Mouse (Mus musculus) ES-E14 (cell line): ENCODE data around the gene Naa60. TPM values are rescaled to one million over a fixed set of nuclear protein-coding genes. Genes with fewer than 3 reads are reported as not detected.
A peak's percentile ranks its signal among the peaks of the same experiment; 100 is the strongest.

ENCODE experiments used
- DNase-seq: peaks from one replicate; pipeline ENCODE4 v3.0.0-alpha.2; 2013; ENCODE audit warnings: low read depth, low spot score
- H3K27ac ChIP-seq: 2 replicates; pipeline ENCODE4 v1.5.1; 2012; ENCODE audit warnings: low read depth, mild to moderate bottlenecking, low read length, moderate library complexity, mixed read lengths; ENCODE audit not compliant: poor library complexity, insufficient read depth, severe bottlenecking
- H3K36me3 ChIP-seq: 2 replicates; pipeline ENCODE4 v1.6.1; 2012; ENCODE audit warnings: mild to moderate bottlenecking, low read length, moderate library complexity, mixed read lengths; ENCODE audit not compliant: control insufficient read depth, poor library complexity, insufficient read depth, severe bottlenecking
- H3K4me1 ChIP-seq, 2 experiments: fragments of 150-350 bp in 1 of 2; sonication (generic) in 1 of 2; 2 replicates each; pipeline ENCODE4 v1.6.1; 2012; ENCODE audit warnings: low read length in 2 of 2, mild to moderate bottlenecking in 1 of 2, mixed read lengths in 1 of 2; ENCODE audit not compliant: control insufficient read depth in 2 of 2, insufficient read depth in 2 of 2, poor library complexity in 1 of 2
- H3K4me3 ChIP-seq, 2 experiments: fragments of 150-350 bp in 1 of 2; sonication (generic) in 1 of 2; 2 replicates each; pipeline ENCODE4 v1.5.1; 2012; ENCODE audit warnings: low read length in 2 of 2, low read depth in 1 of 2, mild to moderate bottlenecking in 1 of 2, mixed read lengths in 1 of 2; ENCODE audit not compliant: insufficient read depth in 1 of 2, poor library complexity in 1 of 2, severe bottlenecking in 1 of 2
- H3K9ac ChIP-seq: 2 replicates; pipeline ENCODE4 v1.6.1; 2012; ENCODE audit warnings: low read depth, mild to moderate bottlenecking, low read length, mixed read lengths; ENCODE audit not compliant: poor library complexity, insufficient read depth, severe bottlenecking
- H3K9me3 ChIP-seq: fragments of 150-350 bp; sonication (generic); 2 replicates; pipeline ENCODE4 v1.6.1; 2012; ENCODE audit warnings: low read depth, mild to moderate bottlenecking, low read length; ENCODE audit not compliant: control insufficient read depth, insufficient read depth
- CHD2 ChIP-seq: IDR thresholded peaks from 2 replicates; pipeline ENCODE4 v1.6.1; 2014; ENCODE audit warnings: mild to moderate bottlenecking, low read depth, low read length, inconsistent platforms
- HCFC1 ChIP-seq: IDR thresholded peaks from 2 replicates; pipeline ENCODE4 v1.6.1; 2012; ENCODE audit warnings: low read length, inconsistent platforms, borderline replicate concordance; ENCODE audit not compliant: insufficient read depth
- MAFK ChIP-seq: IDR thresholded peaks from 2 replicates; pipeline ENCODE4 v1.6.1; 2014; ENCODE audit warnings: mild to moderate bottlenecking, low read depth, low read length, inconsistent platforms; ENCODE audit not compliant: insufficient read depth
- ZC3H11A ChIP-seq: IDR thresholded peaks from 2 replicates; pipeline ENCODE4 v1.6.1; 2012; ENCODE audit warnings: low read depth, mild to moderate bottlenecking, inconsistent platforms, low read length, borderline replicate concordance
- ZNF384 ChIP-seq: IDR thresholded peaks from 2 replicates; pipeline ENCODE4 v1.6.1; 2012; ENCODE audit warnings: low read depth, low read length, inconsistent platforms
- in situ Hi-C, 2 experiments: fragments of 600-800 bp; cut with MboI; formaldehyde crosslinking; loops; one replicate each; pipeline ENCODE4 v1.15.1; 2025; ENCODE audit warnings: low sequenced_read_pairs in 2 of 2, inconsistent platforms in 1 of 2; ENCODE audit not compliant: unreplicated experiment in 2 of 2
- total RNA-seq: library from RNA; depleted of rRNA; stranded (reverse); fragments of 300-350 nt; gene quantifications from 2 replicates; pipeline ENCODE4 v1.2.3, GENCODE M21; 2012

Gene Naa60
- total RNA-seq, 1 experiment, result 17.4 TPM

GRCm38 (mm10) chr16:3893739-3894138 lies 21.6 kb downstream of the Naa60 start:
- in situ Hi-C loops, result no loop called here
- Histone ChIP-seq H3K27ac (no peak overlapping the region), H3K9me3 (no peaks in the 10 kb centered on the region), H3K4me1 (peaks cover 0 to 4% of the 10 kb centered on the region in 2 experiments; a peak in 1 of 4 replicates), H3K36me3 (peaks cover 6% of the 10 kb centered on the region; the same call in 1 of the 2 replicates), H3K4me3 (no peak overlapping the region), H3K9ac (no peak overlapping the region)
- no peak for DNase-seq
- TF ChIP-seq ZNF384, result no peak

GRCm38 (mm10) chr16:3895173-3895792 lies 23.1 kb downstream of the Naa60 start:
- H3K4me1 ChIP-seq, result peaks cover 0 to 2% of the 10 kb centered on the region in 2 experiments; a peak in 1 of 4 replicates
- DNase-seq, result no peak
- no peak overlapping the region for H3K4me3 ChIP-seq
- peak overlapping the region; percentile 15; the same call in 1 of the 2 replicates for H3K27ac ChIP-seq
- peak overlapping the region; percentile 4; the same call in 1 of the 2 replicates for H3K9ac ChIP-seq
- H3K9me3 ChIP-seq, result no peaks in the 10 kb centered on the region
- TF ChIP-seq HCFC1 (no peak), ZNF384 (no peak), MAFK (no peak), ZC3H11A (no peak), CHD2 (no peak)
- H3K36me3 ChIP-seq, result peaks cover 10% of the 10 kb centered on the region
- in situ Hi-C loops, result no loop called here

- Histone ChIP-seq H3K9ac (no peak overlapping the region), H3K9me3 (no peaks in the 10 kb centered on the region), H3K4me1 (peaks cover 0 to 2% of the 10 kb centered on the region in 2 experiments; a peak in 1 of 4 replicates), H3K27ac (no peak overlapping the region), H3K4me3 (no peak overlapping the region), H3K36me3 (peaks cover 16% of the 10 kb centered on the region)
- DNase-seq, result no peak
- no peak for TF ChIP-seq ZNF384
- TF ChIP-seq CHD2, result no peak
- in situ Hi-C loops, result no loop called here
Observed at GRCm38 (mm10) chr16:3896046-3896445, 23.9 kb downstream of the Naa60 start.

- in situ Hi-C loops, result no loop called here
- Histone ChIP-seq H3K27ac (no peak overlapping the region), H3K9me3 (no peaks in the 10 kb centered on the region), H3K4me1 (peaks cover 0 to 2% of the 10 kb centered on the region in 2 experiments; a peak in 1 of 4 replicates), H3K36me3 (peaks cover 17% of the 10 kb centered on the region), H3K9ac (no peak overlapping the region), H3K4me3 (no peak overlapping the region)
- TF ChIP-seq ZNF384 (no peak), MAFK (no peak), CHD2 (no peak), ZC3H11A (no peak), HCFC1 (no peak)
- no peak for DNase-seq
Observed at GRCm38 (mm10) chr16:3896553-3896952, 24.4 kb downstream of the Naa60 start.

GRCm38 (mm10) chr16:3907471-3907870 lies 35.3 kb downstream of the Naa60 start:
- in situ Hi-C loops, result no loop called here
- Histone ChIP-seq H3K9ac (no peak overlapping the region), H3K4me3 (no peak overlapping the region), H3K9me3 (no peaks in the 10 kb centered on the region), H3K36me3 (no peaks in the 10 kb centered on the region; the same call in 1 of the 2 replicates), H3K27ac (no peak overlapping the region), H3K4me1 (no peaks in the 10 kb centered on the region)
- no peak for DNase-seq
- TF ChIP-seq CHD2, result no peak
- no peak for TF ChIP-seq HCFC1
- TF ChIP-seq ZNF384, result no peak
- TF ChIP-seq MAFK, result no peak
